Mouse (Mus musculus) heart, embryonic 13.5 days (tissue): ENCODE results near the gene Pop4. TPM values are rescaled to one million over a fixed set of nuclear protein-coding genes. Genes with fewer than 3 reads are reported as not detected.

Source experiments
- ATAC-seq: fragments of 200-750 bp; cut with Nextera tagmentation; 2 replicates; pipeline ENCODE4 v1.8.0; 2017; ENCODE audit warnings: moderate TSS enrichment; ENCODE audit not compliant: insufficient number of reproducible peaks, low FRiP score, low TSS enrichment; ENCODE audit errors: extremely low read depth
- H3K27ac ChIP-seq: fragments of 300-500 bp; sonication (generic); replicated peaks from 2 replicates; pipeline ENCODE4 v1.5.1; 2015; ENCODE audit warnings: moderate library complexity, mild to moderate bottlenecking, inconsistent platforms
- H3K27me3 ChIP-seq: fragments of 300-500 bp; sonication (generic); replicated peaks from 2 replicates; pipeline ENCODE4 v1.6.1; 2015; ENCODE audit warnings: mild to moderate bottlenecking, inconsistent platforms
- H3K36me3 ChIP-seq: fragments of 300-500 bp; sonication (generic); 2 replicates; pipeline ENCODE4 v1.6.1; 2015; ENCODE audit warnings: mild to moderate bottlenecking, inconsistent platforms
- H3K4me1 ChIP-seq: fragments of 300-500 bp; sonication (generic); 2 replicates; pipeline ENCODE4 v1.6.1; 2015; ENCODE audit warnings: inconsistent platforms
- H3K4me2 ChIP-seq: fragments of 300-500 bp; sonication (generic); 2 replicates; pipeline ENCODE4 v1.6.1; 2015; ENCODE audit warnings: inconsistent platforms, mild to moderate bottlenecking, moderate library complexity
- H3K4me3 ChIP-seq: fragments of 300-500 bp; sonication (generic); 2 replicates; pipeline ENCODE4 v1.5.1; 2015; ENCODE audit warnings: moderate library complexity, mild to moderate bottlenecking, inconsistent platforms
- H3K9ac ChIP-seq: fragments of 300-500 bp; sonication (generic); 2 replicates; pipeline ENCODE4 v1.6.1; 2015; ENCODE audit warnings: inconsistent platforms, mild to moderate bottlenecking, moderate library complexity
- H3K9me3 ChIP-seq: fragments of 300-500 bp; sonication (generic); 2 replicates; pipeline ENCODE4 v1.6.1; 2016; ENCODE audit warnings: inconsistent platforms
- WGBS: fragments of 180-500 bp; shearing (Covaris S2); methylation state at CpG from one replicate; pipeline ENCODE4 v1.1.7; 2015; ENCODE audit warnings: mixed read lengths; 5-methylcytosine and 5-hydroxymethylcytosine counted together
- polyA plus RNA-seq: library from polyadenylated mRNA; unstranded; fragments of >200 nt; fragmentation: Nextera tagmentation; extraction: Ambion mirVana; gene quantifications from 2 replicates; pipeline ENCODE4 v1.2.1, GENCODE M21; 2015

The Pop4 gene
- polyA plus RNA-seq, 1 experiment from 2014 or later: 36.8 TPM

DNA sequence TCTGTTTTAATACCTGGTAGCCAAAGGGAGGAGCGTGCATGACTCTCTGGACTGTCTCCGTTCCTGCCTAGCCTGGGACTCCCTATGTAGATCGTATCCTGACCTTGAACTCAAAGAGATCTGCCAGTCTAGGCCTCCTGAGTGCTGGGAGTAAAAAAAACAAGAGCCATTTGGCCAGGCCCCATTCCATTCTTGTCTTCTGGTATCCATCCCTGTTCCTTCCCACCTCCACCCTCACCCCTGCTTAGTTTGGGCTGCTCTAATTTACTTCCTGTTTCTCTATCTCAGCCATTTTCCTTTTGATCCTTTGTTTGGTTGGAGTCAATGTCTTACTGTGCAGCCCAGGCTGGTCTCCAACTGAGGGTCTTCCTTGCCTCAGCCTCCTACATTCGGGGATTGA, 28.8 kb downstream of the Pop4 start:
- no peak overlapping the region for H3K27ac ChIP-seq
- H3K4me1 ChIP-seq: no peaks in the 10 kb centered on the region
- H3K4me2 ChIP-seq: no peak overlapping the region
- WGBS: 66% methylated on average over 4 of the region's 4 CpGs
- no peak overlapping the region for H3K9ac ChIP-seq
- no peaks in the 10 kb centered on the region for H3K9me3 ChIP-seq
- no peaks in the 10 kb centered on the region for H3K27me3 ChIP-seq
- no peaks in the 10 kb centered on the region for H3K36me3 ChIP-seq
- no peak overlapping the region for H3K4me3 ChIP-seq
- no peak for ATAC-seq

DNA sequence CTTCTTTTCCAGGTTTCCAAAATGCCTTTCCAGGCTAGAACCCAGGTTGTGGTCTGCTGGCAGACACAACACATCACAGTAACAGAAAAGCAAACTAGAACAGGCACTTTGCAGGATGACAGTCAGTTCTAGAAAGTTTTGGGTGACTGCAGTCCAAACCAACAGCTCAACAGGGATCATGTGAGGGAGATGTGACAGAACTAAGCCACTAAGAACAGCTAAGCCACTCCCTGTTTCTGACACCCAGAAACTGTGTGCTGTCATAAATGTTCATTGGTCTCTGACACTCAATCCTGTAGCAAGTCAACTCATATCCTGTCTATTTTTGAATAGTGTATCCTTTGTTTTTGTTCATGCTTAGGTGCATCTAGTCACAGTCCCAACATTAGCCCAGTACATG, 34.1 kb downstream of the Pop4 start:
- no peak for ATAC-seq
- Histone ChIP-seq H3K4me2 (no peak overlapping the region), H3K27ac (no peak overlapping the region), H3K9ac (no peak overlapping the region), H3K4me1 (no peaks in the 10 kb centered on the region), H3K9me3 (no peaks in the 10 kb centered on the region), H3K36me3 (no peaks in the 10 kb centered on the region), H3K27me3 (no peaks in the 10 kb centered on the region), H3K4me3 (no peak overlapping the region)

DNA sequence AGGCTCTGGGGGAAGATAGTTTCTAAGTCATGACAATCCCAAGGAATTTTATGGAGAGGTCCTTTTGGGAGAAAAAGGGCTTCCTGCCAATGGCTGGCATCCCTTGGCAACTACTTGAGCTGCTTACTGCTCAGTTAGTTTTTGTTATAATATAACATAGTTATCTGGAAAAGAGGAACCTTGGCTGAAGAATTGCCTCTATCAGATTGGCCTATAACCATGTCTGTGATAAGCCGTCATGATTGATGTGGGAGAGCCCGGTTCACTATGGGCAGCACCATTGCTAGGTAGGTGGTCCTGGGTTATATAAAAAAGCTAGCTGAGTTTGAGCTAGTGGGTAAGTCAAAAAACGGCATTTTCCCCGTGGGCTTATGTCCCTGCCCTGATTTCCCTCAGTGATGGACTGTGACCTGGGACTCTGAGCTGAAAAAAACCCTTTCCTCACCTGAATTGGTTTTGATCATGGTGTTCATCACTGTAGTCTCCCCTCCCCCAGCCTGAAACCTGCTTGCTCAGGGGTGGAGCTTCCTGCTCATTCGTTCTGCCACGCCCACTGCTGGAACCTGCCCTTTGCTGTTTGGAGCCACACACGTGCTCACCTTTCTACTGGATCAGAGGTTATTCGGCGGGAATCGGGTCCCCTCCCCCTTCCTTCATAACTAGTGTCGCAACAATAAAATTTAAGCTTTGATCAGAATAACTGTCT, 34.7 kb downstream of the Pop4 start:
- no peak overlapping the region for H3K4me2 ChIP-seq
- no peaks in the 10 kb centered on the region for H3K36me3 ChIP-seq
- H3K27ac ChIP-seq: no peak overlapping the region
- H3K27me3 ChIP-seq: 0 out of 2 replicates have a peak, but pooled peaks cover under 1% of the 10 kb centered on the region
- H3K9ac ChIP-seq: no peak overlapping the region
- no peaks in the 10 kb centered on the region for H3K9me3 ChIP-seq
- ATAC-seq: no peak
- H3K4me3 ChIP-seq: no peak overlapping the region
- H3K4me1 ChIP-seq: no peaks in the 10 kb centered on the region
- 34% methylated on average over 11 of the region's 11 CpGs for WGBS

DNA sequence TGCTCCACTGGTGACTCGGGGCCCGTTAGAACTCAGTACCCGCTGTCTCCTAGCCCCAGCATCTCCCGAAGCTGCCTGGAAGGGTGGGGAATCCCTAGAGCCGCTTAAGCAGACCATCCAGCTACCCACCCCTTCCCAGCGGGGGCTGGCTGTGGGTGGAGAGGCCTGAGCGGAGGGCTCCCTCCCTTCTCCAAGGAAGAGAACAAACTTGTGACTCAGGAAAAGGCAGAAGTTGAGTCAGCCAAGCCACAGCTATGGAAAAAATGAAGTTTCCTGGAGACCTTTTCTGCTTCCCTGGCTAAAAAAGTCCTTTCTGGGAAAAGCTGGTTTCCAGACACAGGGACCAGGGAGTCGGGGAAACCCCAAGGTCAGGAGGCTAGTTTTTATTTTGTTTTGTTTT, 40.9 kb downstream of the Pop4 start:
- no peak overlapping the region for H3K27ac ChIP-seq
- no peak overlapping the region for H3K9ac ChIP-seq
- no peak overlapping the region for H3K4me3 ChIP-seq
- H3K27me3 ChIP-seq: peaks cover 22% of the 10 kb centered on the region
- no peaks in the 10 kb centered on the region for H3K9me3 ChIP-seq
- no peak overlapping the region for H3K4me2 ChIP-seq
- ATAC-seq: no peak
- H3K36me3 ChIP-seq: no peaks in the 10 kb centered on the region
- H3K4me1 ChIP-seq: peaks cover 22% of the 10 kb centered on the region
- WGBS: 8% methylated on average over 8 of the region's 8 CpGs

GRCm38 (mm10) chr7:38228329-38228728, 42.9 kb downstream of the Pop4 start:
- Histone ChIP-seq H3K9ac (peak overlapping the region; percentile 75), H3K27me3 (peaks cover 22% of the 10 kb centered on the region), H3K9me3 (no peaks in the 10 kb centered on the region), H3K36me3 (no peaks in the 10 kb centered on the region), H3K4me1 (peaks cover 32% of the 10 kb centered on the region), H3K4me2 (peak overlapping the region; percentile 79), H3K27ac (0 out of 2 replicates have a peak overlapping the region, but pooled peaks have one; percentile 46), H3K4me3 (peak overlapping the region; percentile 71)
- 21% methylated on average over 8 of the region's 8 CpGs for WGBS
- ATAC-seq: no peak

GRCm38 (mm10) chr7:38227900-38228298, 43.3 kb downstream of the Pop4 start, which contains the start of gene Plekhf1:
Gene Plekhf1 (minus strand): TSS chr7:38228016.
- H3K4me2 ChIP-seq: peak within 1 kb of the TSS; percentile 79
- H3K4me1 ChIP-seq: peaks cover 32% of the 10 kb centered on the region
- H3K4me3 ChIP-seq: peak within 1 kb of the TSS; percentile 71
- H3K36me3 ChIP-seq: no peaks in the 10 kb centered on the region
- peak within 1 kb of the TSS; percentile 77 for H3K27ac ChIP-seq
- H3K9me3 ChIP-seq: no peaks in the 10 kb centered on the region
- ATAC-seq: peak; percentile 74
- H3K27me3 ChIP-seq: peaks cover 22% of the 10 kb centered on the region
- WGBS: under 1% methylated on average over 36 of the region's 36 CpGs
- H3K9ac ChIP-seq: peak within 1 kb of the TSS; percentile 82

DNA sequence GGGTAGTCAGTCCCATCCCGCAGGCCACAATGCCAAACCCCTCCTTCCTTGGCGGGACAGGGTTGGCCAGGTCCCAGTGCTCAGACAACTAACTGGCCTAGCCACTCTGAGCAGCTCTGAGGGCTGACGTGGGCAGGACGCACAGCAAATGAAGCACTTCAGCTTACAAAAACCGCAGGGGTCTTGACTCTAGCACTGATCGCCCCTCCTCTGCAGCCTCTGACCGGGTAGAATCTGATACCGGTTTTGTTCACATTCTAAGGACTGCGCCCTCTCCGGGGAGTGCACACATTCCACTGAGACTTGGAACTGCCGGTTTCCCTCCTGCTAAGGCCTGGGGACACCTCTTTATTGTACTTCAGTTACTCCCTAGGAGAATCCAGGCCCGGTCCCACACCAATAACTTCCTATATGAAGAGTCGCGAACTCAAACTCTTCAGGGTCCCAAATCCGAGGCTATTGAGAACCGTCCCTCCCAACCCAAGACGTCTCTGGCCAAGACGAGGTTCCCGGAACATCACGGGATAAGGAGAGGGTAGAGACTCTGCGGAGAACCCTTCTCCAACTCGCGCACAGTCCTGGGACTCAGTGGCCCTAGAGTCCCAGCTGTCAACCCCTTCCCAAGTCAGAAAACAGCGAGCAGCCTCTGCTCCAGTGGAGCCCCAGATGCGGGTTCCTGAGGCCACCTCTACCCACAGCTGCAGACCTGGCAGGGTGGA, 43.9 kb downstream of the Pop4 start:
- Histone ChIP-seq H3K27me3 (peaks cover 22% of the 10 kb centered on the region), H3K4me3 (peak overlapping the region; percentile 71), H3K9ac (peak overlapping the region; percentile 82), H3K4me1 (peaks cover 32% of the 10 kb centered on the region), H3K36me3 (no peaks in the 10 kb centered on the region; the same call in 1 of the 2 replicates), H3K27ac (peak overlapping the region; percentile 77), H3K9me3 (no peaks in the 10 kb centered on the region), H3K4me2 (peak overlapping the region; percentile 79)
- ATAC-seq: peak; percentile 16; the same call in 1 of the 2 replicates
- 1% methylated on average over 25 of the region's 25 CpGs for WGBS

- Histone ChIP-seq H3K9ac (no peak overlapping the region), H3K27me3 (peaks cover 19% of the 10 kb centered on the region), H3K4me1 (peaks cover 32% of the 10 kb centered on the region), H3K4me2 (peak overlapping the region; percentile 79), H3K27ac (peak overlapping the region; percentile 28; the same call in 1 of the 2 replicates), H3K9me3 (no peaks in the 10 kb centered on the region), H3K36me3 (peaks cover 9% of the 10 kb centered on the region), H3K4me3 (no peak overlapping the region; the same call in 1 of the 2 replicates)
- WGBS: 72% methylated on average over 2 of the region's 2 CpGs
- no peak for ATAC-seq
Measured at GRCm38 (mm10) chr7:38226226-38226625, 45.0 kb downstream of the Pop4 start.

DNA sequence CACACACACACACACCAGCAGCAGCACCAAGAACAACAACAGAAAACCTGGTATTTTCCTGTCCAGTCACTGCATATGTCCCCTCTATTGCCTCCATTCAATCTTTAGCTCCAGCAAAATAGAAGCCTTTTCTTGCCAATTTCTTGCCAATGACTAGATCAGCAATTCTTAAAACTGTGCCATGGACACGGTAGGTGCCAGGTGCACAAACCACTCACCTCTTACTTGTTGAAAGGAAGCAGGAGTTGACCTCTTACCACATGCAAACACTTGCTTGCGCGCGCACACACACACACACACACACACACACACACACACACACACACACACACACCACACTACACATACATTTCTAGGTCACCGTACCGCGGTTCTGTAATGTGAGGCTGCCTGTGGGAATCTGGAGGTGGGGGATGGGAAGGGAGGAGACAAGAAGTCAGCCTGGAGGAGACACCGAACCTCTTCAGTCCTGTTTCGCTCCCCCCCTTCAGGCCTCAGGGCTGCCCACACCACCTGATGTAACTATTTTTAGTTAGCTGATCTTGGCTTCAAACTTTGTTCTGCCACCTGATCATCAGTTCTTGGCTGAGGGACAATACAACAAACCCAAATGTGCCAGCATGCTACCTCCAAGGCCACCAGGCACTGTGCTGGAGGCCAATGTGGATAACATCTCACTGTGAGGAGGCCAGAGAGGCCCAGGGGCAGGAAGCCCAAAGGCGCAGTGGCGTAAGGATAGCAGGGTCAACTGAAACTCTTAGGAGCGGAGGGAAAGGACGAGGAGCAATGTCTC, 46.5 kb downstream of the Pop4 start:
- Histone ChIP-seq H3K9ac (0 out of 2 replicates have a peak overlapping the region, but pooled peaks have one; percentile 16), H3K27ac (peak overlapping the region; percentile 66), H3K4me2 (peak overlapping the region; percentile 34), H3K27me3 (peaks cover 13% of the 10 kb centered on the region), H3K36me3 (peaks cover 22% of the 10 kb centered on the region), H3K9me3 (no peaks in the 10 kb centered on the region), H3K4me3 (no peak overlapping the region), H3K4me1 (peaks cover 33% of the 10 kb centered on the region)
- ATAC-seq: no peak
- WGBS: 63% methylated on average over 13 of the region's 13 CpGs

DNA sequence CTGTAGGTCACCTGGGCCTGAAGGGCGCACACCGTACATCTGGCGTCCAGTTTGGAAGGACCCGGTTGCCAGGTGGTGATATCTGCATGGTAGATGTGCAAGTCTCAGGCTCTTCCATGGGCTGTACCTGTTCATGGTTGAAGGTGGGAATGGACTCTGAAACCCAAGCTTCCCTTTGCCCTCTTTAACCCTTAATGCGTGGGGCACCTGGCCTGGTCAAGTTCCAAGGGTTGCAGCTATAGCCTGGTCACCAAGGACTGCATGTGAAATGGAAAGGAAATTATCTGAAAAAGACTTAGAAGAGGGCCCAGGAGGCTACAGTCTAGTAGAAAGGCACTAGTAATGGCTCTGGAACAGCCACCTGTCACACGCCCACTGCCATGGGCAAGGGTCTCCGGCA, 50.4 kb downstream of the Pop4 start:
- Histone ChIP-seq H3K36me3 (peaks cover 29% of the 10 kb centered on the region), H3K9ac (no peak overlapping the region), H3K4me2 (no peak overlapping the region), H3K27ac (no peak overlapping the region), H3K4me3 (no peak overlapping the region), H3K4me1 (peaks cover 30% of the 10 kb centered on the region), H3K27me3 (no peaks in the 10 kb centered on the region), H3K9me3 (no peaks in the 10 kb centered on the region)
- ATAC-seq: no peak
- 90% methylated on average over 7 of the region's 7 CpGs for WGBS

GRCm38 (mm10) chr7:38219526-38219925, 51.7 kb downstream of the Pop4 start:
- Histone ChIP-seq H3K9ac (no peak overlapping the region), H3K9me3 (no peaks in the 10 kb centered on the region), H3K4me3 (no peak overlapping the region), H3K27ac (no peak overlapping the region), H3K4me1 (peaks cover 17% of the 10 kb centered on the region), H3K36me3 (peaks cover 29% of the 10 kb centered on the region), H3K4me2 (no peak overlapping the region), H3K27me3 (no peaks in the 10 kb centered on the region)
- ATAC-seq: no peak
- 78% methylated on average over 4 of the region's 4 CpGs for WGBS
